Mouse (Mus musculus) liver, embryonic 11.5 days (tissue): ENCODE results near the gene Cables2. TPM values are rescaled to one million over a fixed set of nuclear protein-coding genes. Genes with fewer than 3 reads are reported as not detected.

Source experiments
- ATAC-seq: fragments of 200-750 bp; cut with Nextera tagmentation; replicated peaks from 2 replicates; pipeline ENCODE4 v1.8.0; 2017; ENCODE audit warnings: moderate number of reproducible peaks, mild to moderate bottlenecking, moderate TSS enrichment, moderate library complexity; ENCODE audit not compliant: low FRiP score
- DNase-seq: peaks from one replicate; pipeline ENCODE4 v3.0.0-alpha.2; 2017; ENCODE audit warnings: low spot score
- H3K27ac ChIP-seq: fragments of 300-500 bp; sonication (generic); 2 replicates; pipeline ENCODE4 v1.5.1; 2014; ENCODE audit warnings: mild to moderate bottlenecking, low read depth, low read length, control low read depth
- H3K27me3 ChIP-seq: fragments of 300-500 bp; sonication (generic); replicated peaks from 2 replicates; pipeline ENCODE4 v1.6.1; 2014; ENCODE audit warnings: low read length, mixed read lengths; ENCODE audit not compliant: control insufficient read depth, insufficient read depth
- H3K36me3 ChIP-seq: fragments of 300-500 bp; sonication (generic); 2 replicates; pipeline ENCODE4 v1.6.1; 2014; ENCODE audit warnings: mild to moderate bottlenecking, low read length, moderate library complexity, mixed read lengths; ENCODE audit not compliant: control insufficient read depth, insufficient read depth
- H3K4me1 ChIP-seq: fragments of 300-500 bp; sonication (generic); replicated peaks from 2 replicates; pipeline ENCODE4 v1.6.1; 2014; ENCODE audit warnings: low read length, mixed read lengths; ENCODE audit not compliant: control insufficient read depth, insufficient read depth
- H3K4me2 ChIP-seq: fragments of 300-500 bp; sonication (generic); 2 replicates; pipeline ENCODE4 v1.6.1; 2014; ENCODE audit warnings: mild to moderate bottlenecking, control low read depth, moderate library complexity
- H3K4me3 ChIP-seq: fragments of 300-500 bp; sonication (generic); 2 replicates; pipeline ENCODE4 v1.5.1; 2014; ENCODE audit warnings: low read depth, low read length, control low read depth
- H3K9ac ChIP-seq: fragments of 300-500 bp; sonication (generic); 2 replicates; pipeline ENCODE4 v1.6.1; 2014; ENCODE audit warnings: low read depth, low read length, control low read depth
- H3K9me3 ChIP-seq: fragments of 300-500 bp; sonication (generic); 2 replicates; pipeline ENCODE4 v1.6.1; 2016; ENCODE audit warnings: low read length, inconsistent platforms, mixed read lengths; ENCODE audit not compliant: control insufficient read depth
- WGBS: fragments of 180-500 bp; shearing (Covaris S2); extraction: QIAGEN DNeasy Blood & Tissue Kit; methylation state at CpG from one replicate; pipeline ENCODE4 v1.1.7; 2014; 5-methylcytosine and 5-hydroxymethylcytosine counted together
- polyA plus RNA-seq: library from polyadenylated mRNA; unstranded; fragments of >200 nt; fragmentation: Nextera tagmentation; extraction: Ambion mirVana; gene quantifications from 2 replicates; pipeline ENCODE4 v1.2.1, GENCODE M21; 2014

Gene Cables2
- polyA plus RNA-seq, 1 experiment from 2014 or later = 9.4 TPM

GRCm38 (mm10) chr2:180255701-180256100 lies 17.6 kb downstream of the Cables2 start:
- 77% methylated on average over 9 of the region's 9 CpGs for WGBS
- H3K4me2 ChIP-seq = peak overlapping the region; percentile 99
- H3K27ac ChIP-seq = no peak overlapping the region; the same call in 1 of the 2 replicates
- H3K4me1 ChIP-seq = peaks cover 13% of the 10 kb centered on the region
- no peaks in the 10 kb centered on the region for H3K27me3 ChIP-seq
- no peaks in the 10 kb centered on the region for H3K9me3 ChIP-seq
- no peak for DNase-seq
- H3K9ac ChIP-seq = no peak overlapping the region
- H3K4me3 ChIP-seq = peak overlapping the region; percentile 98
- no peak for ATAC-seq
- H3K36me3 ChIP-seq = peaks cover 16% of the 10 kb centered on the region; the same call in 1 of the 2 replicates

DNA sequence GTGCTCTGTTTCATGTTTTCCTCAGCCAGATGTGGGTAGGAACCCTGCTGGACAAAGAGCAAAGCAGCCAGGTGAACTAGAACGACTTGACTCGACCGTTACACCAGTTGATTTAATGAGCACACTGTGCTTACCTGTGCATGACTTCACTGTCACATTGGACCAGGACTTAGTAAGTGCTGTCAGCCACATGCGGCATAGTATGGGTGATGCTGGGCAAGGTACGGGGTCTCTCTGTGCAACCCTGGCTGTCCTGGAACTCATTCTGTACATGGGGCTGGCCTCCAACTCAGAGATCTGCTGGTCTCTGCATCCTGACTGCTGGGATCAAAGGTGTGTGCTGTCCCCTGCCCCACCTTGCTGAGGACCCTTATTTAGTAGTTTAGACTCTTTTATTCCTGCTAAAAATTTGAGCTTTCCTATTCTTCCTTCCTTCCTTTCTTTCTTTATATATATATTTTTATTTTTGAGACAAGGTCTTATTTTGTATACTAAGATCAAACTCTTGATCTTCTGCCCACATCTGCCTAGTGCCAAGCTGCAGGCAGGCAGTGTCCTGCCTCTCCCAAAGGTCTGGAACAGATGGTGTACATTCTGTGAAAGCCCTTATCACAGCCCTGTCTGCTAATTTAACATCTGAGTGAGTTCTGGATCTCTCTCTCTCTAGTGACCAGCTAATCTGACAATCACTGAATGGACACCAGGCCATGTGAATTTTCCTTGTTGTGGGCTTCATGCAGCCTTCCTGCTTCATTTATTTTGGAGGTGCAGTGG lies 18.7 kb downstream of the Cables2 start:
- peaks cover 13% of the 10 kb centered on the region for H3K4me1 ChIP-seq
- ATAC-seq (no peak), DNase-seq (no peak)
- no peak overlapping the region for H3K4me2 ChIP-seq
- no peak overlapping the region for H3K27ac ChIP-seq
- H3K9me3 ChIP-seq = no peaks in the 10 kb centered on the region
- WGBS = 91% methylated on average over 5 of the region's 5 CpGs
- H3K36me3 ChIP-seq = peaks cover 10% of the 10 kb centered on the region; the same call in 1 of the 2 replicates
- H3K9ac ChIP-seq = no peak overlapping the region
- H3K27me3 ChIP-seq = no peaks in the 10 kb centered on the region
- H3K4me3 ChIP-seq = no peak overlapping the region

- no peak overlapping the region for H3K4me2 ChIP-seq
- no peaks in the 10 kb centered on the region for H3K36me3 ChIP-seq
- no peak for ATAC-seq
- H3K27me3 ChIP-seq = no peaks in the 10 kb centered on the region
- H3K9ac ChIP-seq = no peak overlapping the region
- H3K4me3 ChIP-seq = no peak overlapping the region
- no peaks in the 10 kb centered on the region for H3K9me3 ChIP-seq
- 64% methylated on average over 3 of the region's 3 CpGs for WGBS
- DNase-seq = no peak
- no peak overlapping the region for H3K27ac ChIP-seq
- H3K4me1 ChIP-seq = peaks cover 8% of the 10 kb centered on the region; the same call in 1 of the 2 replicates
These were observed 21.5 kb downstream of the Cables2 start for GRCm38 (mm10) chr2:180251838-180252237.

DNA sequence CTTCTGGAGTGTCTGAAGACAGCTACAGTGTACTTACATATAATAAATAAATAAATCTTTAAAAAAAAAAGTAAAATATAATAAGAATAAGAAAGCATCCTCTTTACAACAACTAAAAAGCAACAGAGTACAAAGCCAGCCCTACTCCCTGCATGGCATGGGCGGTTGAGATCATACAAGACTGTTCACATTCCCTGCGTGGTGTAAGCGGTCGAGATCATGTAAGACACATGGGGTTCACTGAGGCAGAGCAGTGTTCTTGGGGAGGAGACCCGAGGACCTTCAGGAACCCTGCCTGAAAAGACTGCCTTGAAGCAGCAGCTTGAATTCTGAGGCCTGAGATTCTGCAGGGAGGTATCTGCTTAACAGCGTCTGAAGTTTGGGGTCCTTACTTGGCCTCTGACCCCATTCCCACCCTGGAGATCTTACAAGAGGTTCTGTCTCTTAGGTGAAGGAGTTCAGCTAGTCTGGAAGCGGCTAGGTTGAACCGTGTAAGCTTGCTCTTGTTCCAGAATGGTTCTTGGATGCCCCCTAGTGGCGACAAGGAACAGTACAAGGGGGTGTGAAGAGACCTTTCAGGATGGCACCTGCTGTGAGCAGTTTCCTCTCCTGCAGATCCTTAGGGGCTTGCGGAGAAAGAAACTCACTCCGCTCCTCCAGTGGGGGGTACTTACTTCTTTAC lies 22.2 kb downstream of the Cables2 start:
- Histone ChIP-seq H3K27ac (no peak overlapping the region), H3K27me3 (no peaks in the 10 kb centered on the region), H3K9me3 (no peaks in the 10 kb centered on the region), H3K4me2 (no peak overlapping the region), H3K9ac (no peak overlapping the region), H3K4me3 (no peak overlapping the region), H3K36me3 (no peaks in the 10 kb centered on the region), H3K4me1 (peaks cover 6% of the 10 kb centered on the region; the same call in 1 of the 2 replicates)
- WGBS = 27% methylated on average over 11 of the region's 11 CpGs
- DNase-seq = no peak
- ATAC-seq = peak; percentile 78

GRCm38 (mm10) chr2:180248947-180249660 lies 24.2 kb downstream of the Cables2 start:
- ATAC-seq (peak; percentile 48), DNase-seq (no peak)
- H3K4me2 ChIP-seq = peak overlapping the region; percentile 13; the same call in 1 of the 2 replicates
- no peaks in the 10 kb centered on the region for H3K36me3 ChIP-seq
- peaks cover 3% of the 10 kb centered on the region; the same call in 1 of the 2 replicates for H3K4me1 ChIP-seq
- H3K9me3 ChIP-seq = no peaks in the 10 kb centered on the region
- no peak overlapping the region for H3K9ac ChIP-seq
- 62% methylated on average over 9 of the region's 9 CpGs for WGBS
- no peak overlapping the region for H3K27ac ChIP-seq
- no peak overlapping the region for H3K4me3 ChIP-seq
- H3K27me3 ChIP-seq = no peaks in the 10 kb centered on the region

DNA sequence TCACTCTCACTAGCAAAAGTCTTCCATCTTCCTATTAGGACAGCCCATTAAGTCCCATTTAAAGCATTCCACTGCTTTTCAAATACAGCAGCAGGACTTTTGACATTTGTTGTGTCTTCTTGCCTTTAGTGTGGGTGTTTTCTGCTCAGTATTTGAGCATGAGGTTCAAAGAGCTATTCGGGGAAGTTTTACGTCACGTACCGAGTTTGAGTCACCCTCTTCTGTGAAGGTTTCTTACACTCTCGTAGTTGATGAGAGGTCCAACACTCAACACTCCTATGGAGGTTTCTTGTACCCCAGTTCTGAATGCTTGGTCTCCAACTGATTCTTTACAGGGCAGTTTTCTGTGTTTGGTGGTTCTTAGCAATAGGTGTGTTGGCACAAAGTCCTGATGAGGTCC lies 25.4 kb downstream of the Cables2 start:
- ATAC-seq = no peak
- no peak overlapping the region for H3K9ac ChIP-seq
- H3K27ac ChIP-seq = no peak overlapping the region
- H3K4me1 ChIP-seq = peaks cover 3% of the 10 kb centered on the region; the same call in 1 of the 2 replicates
- WGBS = 88% methylated on average over 5 of the region's 5 CpGs
- H3K9me3 ChIP-seq = no peaks in the 10 kb centered on the region
- H3K36me3 ChIP-seq = no peaks in the 10 kb centered on the region
- DNase-seq = no peak
- H3K4me3 ChIP-seq = no peak overlapping the region
- H3K4me2 ChIP-seq = no peak overlapping the region
- no peaks in the 10 kb centered on the region for H3K27me3 ChIP-seq

DNA sequence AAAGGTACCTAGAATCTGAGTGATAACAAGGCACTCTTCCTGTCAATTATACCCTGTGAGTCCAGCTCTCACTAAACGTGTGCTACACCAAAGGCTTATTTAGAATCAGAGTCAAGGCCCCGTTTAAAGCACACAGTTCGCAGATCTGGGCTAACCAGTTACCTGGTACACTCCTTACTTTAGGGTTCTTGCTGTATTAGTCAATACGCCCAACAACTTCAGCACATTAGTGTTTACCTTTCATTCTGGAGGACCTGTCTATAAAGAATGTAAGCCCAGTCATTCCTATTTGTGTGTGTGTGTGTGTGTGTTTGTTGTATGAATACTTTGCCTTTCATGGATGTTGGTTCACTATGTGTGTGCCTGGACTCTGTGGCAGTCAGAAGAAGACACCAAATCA lies 30.2 kb downstream of the Cables2 start:
- no peaks in the 10 kb centered on the region for H3K27me3 ChIP-seq
- ATAC-seq (no peak), DNase-seq (no peak)
- no peak overlapping the region for H3K27ac ChIP-seq
- 86% methylated on average over 4 of the region's 4 CpGs for WGBS
- no peak overlapping the region for H3K4me2 ChIP-seq
- H3K4me1 ChIP-seq = 0 out of 2 replicates have a peak, but pooled peaks cover 5% of the 10 kb centered on the region
- no peaks in the 10 kb centered on the region for H3K36me3 ChIP-seq
- no peak overlapping the region for H3K4me3 ChIP-seq
- H3K9me3 ChIP-seq = no peaks in the 10 kb centered on the region
- no peak overlapping the region for H3K9ac ChIP-seq

- H3K27ac ChIP-seq = no peak overlapping the region
- peaks cover 35% of the 10 kb centered on the region for H3K4me1 ChIP-seq
- no peaks in the 10 kb centered on the region for H3K27me3 ChIP-seq
- no peak for DNase-seq
- H3K4me2 ChIP-seq = no peak overlapping the region
- 33% methylated on average over 5 of the region's 5 CpGs for WGBS
- no peak overlapping the region for H3K9ac ChIP-seq
- no peak overlapping the region for H3K4me3 ChIP-seq
- no peaks in the 10 kb centered on the region for H3K9me3 ChIP-seq
- ATAC-seq = no peak
- no peaks in the 10 kb centered on the region for H3K36me3 ChIP-seq
These were observed 34.7 kb downstream of the Cables2 start for GRCm38 (mm10) chr2:180238591-180238990.
